In the genomic region with DNA sequence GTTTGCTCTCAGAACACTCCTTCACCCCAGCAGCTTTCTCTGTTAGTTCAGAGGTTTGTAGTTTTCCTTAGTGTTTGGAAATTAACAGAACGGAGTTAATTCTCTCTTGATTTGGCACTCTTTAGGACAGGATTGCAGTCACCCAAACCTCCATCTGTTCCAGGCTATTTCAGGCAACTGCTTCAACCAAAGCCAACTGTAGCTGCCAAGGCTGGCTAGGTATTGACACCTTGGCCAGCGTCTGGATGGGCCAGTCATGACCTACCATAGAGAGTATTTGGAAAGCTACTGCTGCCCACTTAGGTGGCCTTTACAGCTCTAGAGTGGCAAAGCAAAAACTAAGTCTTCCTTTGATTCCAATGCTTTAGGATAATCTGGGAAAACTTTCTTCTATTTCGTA, we compare ENCODE assay signal across 14 mouse cellular contexts.
DNase-seq lines count a peak whose midpoint lies in the region.
"Had no signal": no experiment of that assay in that cellular context is flagged by ENCODE, and none has a peak within 500 bp of the region (broad histone marks: within the 10 kb centered on the region; RNA-seq: fewer than 3 reads in every experiment).

No protein-coding gene starts in this region.

- intact Hi-C loops in gastrocnemius, postnatal 14 days (cut with DNase I; ENCODE audit: low total_unique reads), result no loop called here

- DNase-seq in gastrocnemius, postnatal 25 days, result peak; percentile 14
- no peak for DNase-seq in gastrocnemius, postnatal 14 days
- DNase-seq in brain, adult 2 months (ENCODE audit: low read depth, low spot score), result peak; percentile 98
- peak; percentile 95 for DNase-seq in cerebellum, adult 11-12 months
- peak; percentile 96 for DNase-seq in cerebellum, adult 9-11 months
- no peak for DNase-seq in kidney, adult 9 months
- no peak for DNase-seq in spleen, postnatal 36 days (ENCODE audit: low spot score in 2 of 2)
- DNase-seq in spleen, postnatal 14 days (ENCODE audit: low spot score in 2 of 2), result no peak
- DNase-seq: adrenal gland, postnatal 25 days; kidney, postnatal 14 days; layer of hippocampus, adult 9-11 months; lung, embryonic 14.5 days; lung, postnatal 14 days; right cerebral cortex, postnatal 25 days had no signal

Comparison
In these comparisons a context has a peak if more than half of its experiments do, and no peak if none do; other contexts are left out.
1. DNase-seq: peak in gastrocnemius, postnatal 25 days (single experiment), brain, adult 2 months (single experiment), cerebellum, adult 11-12 months (single experiment) and cerebellum, adult 9-11 months (single experiment); none in gastrocnemius, postnatal 14 days (single experiment), kidney, adult 9 months (single experiment), spleen, postnatal 36 days (0 of 2) and spleen, postnatal 14 days (0 of 2).